ENCODE assay signal across 7 mouse cellular contexts in the genomic region with DNA sequence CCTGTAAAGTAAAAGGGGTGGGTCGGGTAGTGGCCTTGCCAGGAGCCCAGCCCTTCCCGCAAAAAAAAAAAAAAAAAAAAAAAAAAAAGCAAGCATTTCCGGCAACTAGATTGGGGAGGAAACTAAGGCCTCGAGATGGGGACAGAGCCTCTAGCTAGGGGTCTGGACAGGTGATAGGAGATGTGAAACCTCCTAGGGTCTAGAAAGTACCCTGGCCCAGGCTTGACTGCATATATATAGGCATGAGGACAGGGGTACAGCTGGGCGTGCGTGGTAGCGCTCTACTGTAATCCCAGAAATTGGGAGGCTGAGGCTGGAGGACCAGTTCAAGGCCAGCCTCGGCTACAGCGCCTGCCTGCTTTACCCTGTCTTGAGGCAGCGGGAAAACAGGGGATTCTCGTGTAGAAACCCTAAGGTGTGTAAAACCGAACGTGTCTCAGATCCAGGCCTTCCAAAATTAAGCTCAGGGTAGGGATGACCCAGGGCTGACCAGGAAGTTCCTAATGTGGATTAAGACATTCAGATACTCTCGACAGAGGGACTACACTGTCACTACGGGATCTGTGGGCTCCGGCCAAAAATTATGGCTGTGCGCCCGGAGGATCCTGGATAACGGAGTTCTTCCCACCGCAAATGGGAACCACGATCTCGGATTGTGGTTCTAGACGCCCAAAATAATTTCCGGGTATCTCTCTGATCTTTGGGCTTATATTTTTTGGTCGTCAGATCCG. TPM values are rescaled to one million over a fixed set of nuclear protein-coding genes. Genes with fewer than 3 reads are reported as not detected.
A peak's percentile ranks its signal among the peaks of the same experiment; 100 is the strongest.
DNase-seq lines count a peak whose midpoint lies in the region; ATAC-seq and TF ChIP-seq lines count a peak whose summit lies in the region.

No protein-coding gene starts in this region.

- H3K27me3 ChIP-seq in ES-Bruce4 (ENCODE audit: control insufficient read depth, insufficient read depth, low read length, poor library complexity, severe bottlenecking): no peaks in the 10 kb centered on the region
- H3K27me3 ChIP-seq in heart, embryonic 11.5 days (ENCODE audit: control insufficient read depth, insufficient read depth, low read length): no peaks in the 10 kb centered on the region
- no peaks in the 10 kb centered on the region for H3K27me3 ChIP-seq in kidney, embryonic 15.5 days
- H3K27me3 ChIP-seq in small intestine, adult 2 months (ENCODE audit: control insufficient read depth, insufficient read depth, low read length): no peaks in the 10 kb centered on the region

- H3K4me1 ChIP-seq in ES-Bruce4 (ENCODE audit: control insufficient read depth, insufficient read depth, low read length): peaks cover 3% of the 10 kb centered on the region
- no peaks in the 10 kb centered on the region for H3K4me1 ChIP-seq in cortical plate, adult 2 months (ENCODE audit: control insufficient read depth, insufficient read depth, low read length)
- peaks cover 14% of the 10 kb centered on the region for H3K4me1 ChIP-seq in heart, embryonic 11.5 days (ENCODE audit: control insufficient read depth, insufficient read depth, low read length)
- H3K4me1 ChIP-seq in kidney, embryonic 15.5 days: peaks cover 53% of the 10 kb centered on the region
- peaks cover 24% of the 10 kb centered on the region for H3K4me1 ChIP-seq in small intestine, adult 2 months (ENCODE audit: control insufficient read depth, insufficient read depth, insufficient read length, low read length)

- peak overlapping the region; percentile 93 for H3K4me3 ChIP-seq in ES-Bruce4 (ENCODE audit: low read depth, low read length)
- H3K4me3 ChIP-seq in cortical plate, adult 2 months (ENCODE audit: insufficient read depth, low read length): peak overlapping the region; percentile 72
- peak overlapping the region; percentile 85 for H3K4me3 ChIP-seq in heart, embryonic 11.5 days (ENCODE audit: low read depth, low read length)
- peak overlapping the region; percentile 77 for H3K4me3 ChIP-seq in kidney, embryonic 15.5 days (replicated peaks)
- peak overlapping the region; percentile 86 for H3K4me3 ChIP-seq in small intestine, adult 2 months (ENCODE audit: low read depth, low read length)

- H3K9me3 ChIP-seq in ES-Bruce4 (replicated peaks; ENCODE audit: control insufficient read depth, insufficient read depth, low read length, poor library complexity, severe bottlenecking): no peaks in the 10 kb centered on the region
- no peaks in the 10 kb centered on the region for H3K9me3 ChIP-seq in heart, embryonic 11.5 days (replicated peaks; ENCODE audit: control insufficient read depth, low read length)
- H3K9me3 ChIP-seq in kidney, embryonic 15.5 days (replicated peaks): no peaks in the 10 kb centered on the region

- peaks cover 22% of the 10 kb centered on the region for H3K36me3 ChIP-seq in ES-Bruce4 (ENCODE audit: control insufficient read depth, insufficient read depth, low read length, poor library complexity, severe bottlenecking)
- H3K36me3 ChIP-seq in heart, embryonic 11.5 days (ENCODE audit: control insufficient read depth, insufficient read depth, low read length): peaks cover 13% of the 10 kb centered on the region
- peaks cover 33% of the 10 kb centered on the region for H3K36me3 ChIP-seq in kidney, embryonic 15.5 days
- peaks cover 28% of the 10 kb centered on the region for H3K36me3 ChIP-seq in small intestine, adult 2 months (ENCODE audit: control insufficient read depth, insufficient read depth, low read length)

- H3K27ac ChIP-seq in ES-Bruce4 (ENCODE audit: insufficient read depth, low read length): peak overlapping the region; percentile 80
- peak overlapping the region; percentile 33 for H3K27ac ChIP-seq in cortical plate, adult 2 months (ENCODE audit: insufficient read depth, low read length)
- peak overlapping the region; percentile 89 for H3K27ac ChIP-seq in heart, embryonic 11.5 days (ENCODE audit: low read depth, low read length)
- peak overlapping the region; percentile 93 for H3K27ac ChIP-seq in kidney, embryonic 15.5 days
- H3K27ac ChIP-seq in small intestine, adult 2 months (ENCODE audit: insufficient read depth, low read depth, low read length): peak overlapping the region; percentile 94

- peak; percentile 33 for ATAC-seq in heart, embryonic 11.5 days (replicated peaks; ENCODE audit: insufficient number of reproducible peaks, low FRiP score, low TSS enrichment)
- peak; percentile 14; the same call in 1 of the 2 replicates for ATAC-seq in kidney, embryonic 15.5 days (replicated peaks; ENCODE audit: low FRiP score)

- H3K9ac ChIP-seq in ES-Bruce4 (ENCODE audit: low read depth, poor library complexity, severe bottlenecking): peak overlapping the region; percentile 83
- H3K9ac ChIP-seq in heart, embryonic 11.5 days (ENCODE audit: low read depth, low read length): peak overlapping the region; percentile 91
- H3K9ac ChIP-seq in kidney, embryonic 15.5 days: peak overlapping the region; percentile 72

- peak; percentile 31 to 34 for DNase-seq in B cell, adult 2 months
- DNase-seq in lung, postnatal 10 days: peak; percentile 62

- H3K4me2 ChIP-seq in heart, embryonic 11.5 days: peak overlapping the region; percentile 73
- H3K4me2 ChIP-seq in kidney, embryonic 15.5 days: peak overlapping the region; percentile 84

- TF ChIP-seq EP300 in ES-Bruce4 (IDR thresholded peaks at IDR 0.05; ENCODE audit: insufficient read depth, low read depth, low read length): no peak

- WGBS in heart, embryonic 11.5 days (ENCODE audit: insufficient replicate concordance): under 1% methylated on average over 26 of the region's 26 CpGs
- WGBS in kidney, embryonic 15.5 days: under 1% methylated on average over 26 of the region's 26 CpGs
- WGBS in small intestine, adult 2 months: under 1% methylated on average over 26 of the region's 26 CpGs

- no peak for TF ChIP-seq POLR2A in ES-Bruce4 (IDR thresholded peaks at IDR 0.05; ENCODE audit: insufficient read depth, low read length)
- TF ChIP-seq POLR2A in cortical plate, adult 2 months (IDR thresholded peaks at IDR 0.05; ENCODE audit: extremely low read depth, insufficient read depth, low read length): no peak
- no peak for TF ChIP-seq POLR2A in small intestine, adult 2 months (IDR thresholded peaks at IDR 0.05; ENCODE audit: low read depth, low read length)

- TF ChIP-seq CTCF in ES-Bruce4 (IDR thresholded peaks at IDR 0.05; ENCODE audit: low read depth, low read length): no peak
- no peak for TF ChIP-seq CTCF in cortical plate, adult 2 months (IDR thresholded peaks at IDR 0.05; ENCODE audit: extremely low read depth, insufficient read depth, low read length)
- no peak for TF ChIP-seq CTCF in small intestine, adult 2 months (IDR thresholded peaks at IDR 0.05; ENCODE audit: extremely low read depth, insufficient read length, insufficient replicate concordance, low read depth, low read length)

RNA-seq across cellular contexts. Expression of a gene that starts 4.3 kb away (rescaled TPM):
- polyA plus RNA-seq in ES-Bruce4 (2011; ENCODE audit: insufficient read depth, insufficient read length, low read depth, missing spikeins): 359 and 396 TPM in 2 replicates
- polyA plus RNA-seq in cortical plate, adult 2 months (2012; rRNA removed): 254 and 279 TPM in 2 replicates
- 64.6 and 71.7 TPM in 2 replicates for polyA plus RNA-seq in heart, embryonic 11.5 days (2014; fragmentation: Nextera tagmentation; extraction: Ambion mirVana)
- polyA plus RNA-seq in kidney, embryonic 15.5 days (2015; fragmentation: Nextera tagmentation; extraction: Ambion mirVana): 90.8 and 98.8 TPM in 2 replicates
- polyA plus RNA-seq in small intestine, adult 2 months (2012; rRNA removed): 351 and 819 TPM in 2 replicates

RNA-seq across cellular contexts. Expression of a gene that starts 10.3 kb away (rescaled TPM):
- polyA plus RNA-seq in ES-Bruce4 (2011; ENCODE audit: insufficient read depth, insufficient read length, low read depth, missing spikeins): 21.7 and 21.8 TPM in 2 replicates
- 7.4 TPM in 2 replicates for polyA plus RNA-seq in cortical plate, adult 2 months (2012; rRNA removed)
- polyA plus RNA-seq in heart, embryonic 11.5 days (2014; fragmentation: Nextera tagmentation; extraction: Ambion mirVana): 309 and 324 TPM in 2 replicates
- 11.1 and 11.7 TPM in 2 replicates for polyA plus RNA-seq in kidney, embryonic 15.5 days (2015; fragmentation: Nextera tagmentation; extraction: Ambion mirVana)
- 47.5 and 165 TPM in 2 replicates for polyA plus RNA-seq in small intestine, adult 2 months (2012; rRNA removed)

RNA-seq across cellular contexts. Expression of a gene that starts 24.7 kb away (rescaled TPM):
- polyA plus RNA-seq in ES-Bruce4 (2011; ENCODE audit: insufficient read depth, insufficient read length, low read depth, missing spikeins): 44.4 and 46.2 TPM in 2 replicates
- polyA plus RNA-seq in cortical plate, adult 2 months (2012; rRNA removed): 33.5 and 35.2 TPM in 2 replicates
- 6.6 and 10.4 TPM in 2 replicates for polyA plus RNA-seq in heart, embryonic 11.5 days (2014; fragmentation: Nextera tagmentation; extraction: Ambion mirVana)
- 17.8 and 20.2 TPM in 2 replicates for polyA plus RNA-seq in kidney, embryonic 15.5 days (2015; fragmentation: Nextera tagmentation; extraction: Ambion mirVana)
- polyA plus RNA-seq in small intestine, adult 2 months (2012; rRNA removed): 2.6 and 3.0 TPM in 2 replicates

RNA-seq across cellular contexts. Expression of a gene that starts 37.5 kb away (rescaled TPM):
- 58.7 and 65.4 TPM in 2 replicates for polyA plus RNA-seq in ES-Bruce4 (2011; ENCODE audit: insufficient read depth, insufficient read length, low read depth, missing spikeins)
- 152 and 157 TPM in 2 replicates for polyA plus RNA-seq in cortical plate, adult 2 months (2012; rRNA removed)
- polyA plus RNA-seq in heart, embryonic 11.5 days (2014; fragmentation: Nextera tagmentation; extraction: Ambion mirVana): 120 and 126 TPM in 2 replicates
- 148 and 152 TPM in 2 replicates for polyA plus RNA-seq in kidney, embryonic 15.5 days (2015; fragmentation: Nextera tagmentation; extraction: Ambion mirVana)
- 59.2 and 86.9 TPM in 2 replicates for polyA plus RNA-seq in small intestine, adult 2 months (2012; rRNA removed)

RNA-seq across cellular contexts. Expression of a gene that starts 37.8 kb away (rescaled TPM):
- polyA plus RNA-seq in ES-Bruce4 (2011; ENCODE audit: insufficient read depth, insufficient read length, low read depth, missing spikeins): 86.6 and 90.0 TPM in 2 replicates
- polyA plus RNA-seq in cortical plate, adult 2 months (2012; rRNA removed): 136 and 139 TPM in 2 replicates
- 184 and 185 TPM in 2 replicates for polyA plus RNA-seq in heart, embryonic 11.5 days (2014; fragmentation: Nextera tagmentation; extraction: Ambion mirVana)
- 174 and 190 TPM in 2 replicates for polyA plus RNA-seq in kidney, embryonic 15.5 days (2015; fragmentation: Nextera tagmentation; extraction: Ambion mirVana)
- 24.6 and 45.2 TPM in 2 replicates for polyA plus RNA-seq in small intestine, adult 2 months (2012; rRNA removed)

Comparison
In these comparisons a context has a peak if more than half of its experiments do, and no peak if none do; other contexts are left out.
1. Peak in every context shown above with its lines: DNase-seq, ATAC-seq, H3K4me3 ChIP-seq and H3K27ac ChIP-seq.
2. H3K27ac ChIP-seq: peak in every context shown above with its lines; median percentile 94 in small intestine, adult 2 months; 93 in kidney, embryonic 15.5 days; 89 in heart, embryonic 11.5 days; 80 in ES-Bruce4; 33 in cortical plate, adult 2 months.